Mouse (Mus musculus) small intestine, adult 2 months (tissue): ENCODE measurements around the gene Olfr874.

ENCODE experiments used
- CTCF ChIP-seq: fragments of 200-500 bp; IDR thresholded peaks from 2 replicates; pipeline ENCODE4 v1.5.1; 2012; ENCODE audit warnings: low read depth, mild to moderate bottlenecking, control low read depth, inconsistent platforms, low read length, moderate library complexity, mixed read lengths; ENCODE audit not compliant: insufficient replicate concordance, insufficient read length; ENCODE audit errors: extremely low read depth
- POLR2A ChIP-seq: fragments of 200-500 bp; IDR thresholded peaks from 2 replicates; pipeline ENCODE4 v1.6.1; 2012; ENCODE audit warnings: low read depth, mild to moderate bottlenecking, control low read depth, inconsistent platforms, low read length, moderate library complexity

GRCm38 (mm10) chr9:37762541-37762940, 17.6 kb downstream of the Olfr874 start:
- TF ChIP-seq CTCF (no peak), POLR2A (no peak)
